Mouse (Mus musculus) cortical plate, adult 2 months (tissue): Measurements from ENCODE around the gene Miga2. TPM values are rescaled to one million over a fixed set of nuclear protein-coding genes. Genes with fewer than 3 reads are reported as not detected.

Experiments used
- H3K27ac ChIP-seq: fragments of 200-500 bp; 2 replicates; pipeline ENCODE4 v1.5.1; 2012; ENCODE audit warnings: low read length, control low read depth, inconsistent platforms; ENCODE audit not compliant: insufficient read depth
- H3K4me1 ChIP-seq: fragments of 200-500 bp; 2 replicates; pipeline ENCODE4 v1.6.1; 2011; ENCODE audit warnings: low read length; ENCODE audit not compliant: control insufficient read depth, insufficient read depth
- H3K4me3 ChIP-seq: fragments of 200-500 bp; 2 replicates; pipeline ENCODE4 v1.5.1; 2011; ENCODE audit warnings: mild to moderate bottlenecking, low read length, control low read depth; ENCODE audit not compliant: insufficient read depth
- CTCF ChIP-seq: fragments of 200-500 bp; IDR thresholded peaks from 2 replicates; pipeline ENCODE4 v1.5.1; 2011; ENCODE audit warnings: mild to moderate bottlenecking, control low read depth, low read length; ENCODE audit not compliant: insufficient read depth; ENCODE audit errors: extremely low read depth
- POLR2A ChIP-seq: fragments of 200-500 bp; IDR thresholded peaks from 2 replicates; pipeline ENCODE4 v1.6.1; 2011; ENCODE audit warnings: mild to moderate bottlenecking, low read length, control low read depth; ENCODE audit not compliant: insufficient read depth; ENCODE audit errors: extremely low read depth
- polyA plus RNA-seq: library from polyadenylated mRNA; depleted of rRNA; stranded (reverse); fragments of >200 nt; gene quantifications from 2 replicates; pipeline ENCODE4 v1.2.3, GENCODE M21; 2012

Miga2 gene
- polyA plus RNA-seq, 1 experiment: 85.6 TPM

DNA sequence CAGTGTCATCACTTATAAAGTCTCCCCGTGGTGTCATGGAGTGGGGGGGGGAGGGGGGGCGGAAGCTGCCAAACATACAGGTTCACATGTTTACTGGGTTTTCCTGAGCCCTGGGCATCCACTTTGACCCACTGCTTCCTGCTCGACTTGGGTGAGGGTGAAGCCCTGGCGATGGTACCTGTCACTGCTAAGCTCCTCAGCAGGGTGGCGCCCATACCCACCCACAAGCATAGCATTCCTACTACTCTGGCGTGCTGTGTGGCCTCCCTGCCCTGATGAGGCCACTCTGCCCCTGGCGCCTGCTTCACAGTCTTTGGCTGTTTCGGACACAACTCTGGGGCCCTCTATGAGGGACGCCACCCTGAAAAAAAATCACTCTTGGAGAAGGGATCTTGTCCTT, 7.1 kb upstream of the Miga2 start:
- H3K4me1 ChIP-seq: peaks cover 17% of the 10 kb centered on the region
- TF ChIP-seq POLR2A: no peak
- TF ChIP-seq CTCF: no peak
- 0 out of 2 replicates have a peak overlapping the region, but pooled peaks have one; percentile 95 for H3K27ac ChIP-seq
- peak overlapping the region; percentile 86; the same call in 1 of the 2 replicates for H3K4me3 ChIP-seq

DNA sequence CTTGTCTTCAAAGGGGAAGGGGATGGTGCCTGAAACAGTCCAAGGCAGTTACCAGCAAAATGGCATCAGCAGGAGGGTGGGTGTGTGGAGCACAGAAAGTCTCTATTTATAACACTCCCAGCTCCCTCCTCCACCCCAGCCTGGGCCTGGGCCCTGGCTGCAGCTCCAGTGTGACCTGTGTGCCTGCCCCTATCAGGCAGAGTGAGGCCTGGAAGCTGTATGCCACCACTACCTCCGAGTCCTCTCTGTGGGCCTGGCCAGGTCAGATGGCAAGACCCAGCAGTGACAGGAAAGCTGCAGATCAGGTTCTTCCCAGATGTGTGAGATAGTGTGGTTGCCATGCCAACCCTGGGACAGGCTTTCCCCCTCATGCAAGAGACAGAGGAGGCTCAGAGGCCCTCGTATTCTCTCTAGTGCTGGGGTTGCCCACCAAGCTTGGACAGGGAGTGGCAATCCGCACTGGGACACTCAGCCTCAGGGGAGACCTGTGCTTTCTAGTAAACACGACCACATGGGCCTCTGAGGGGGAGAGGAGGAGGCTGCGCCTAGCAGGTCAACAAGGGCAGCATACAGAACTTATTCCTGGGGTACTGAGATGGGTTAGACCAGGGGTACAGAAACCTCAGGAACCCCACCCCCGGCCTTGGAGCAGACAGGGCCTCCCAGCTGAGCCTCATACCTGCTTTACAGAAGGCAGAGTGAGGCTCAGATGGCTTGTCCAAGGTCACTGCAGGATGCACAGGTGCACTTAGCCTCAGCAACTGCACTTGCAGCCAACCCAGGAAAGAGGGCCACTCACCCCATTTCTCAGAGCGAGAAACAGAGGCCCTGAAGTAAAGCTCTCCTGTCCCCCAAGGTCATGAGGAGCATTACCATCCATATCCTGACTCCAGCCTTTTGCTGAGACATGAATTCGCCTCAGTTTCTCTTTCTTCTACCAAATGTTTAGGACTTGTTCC, 6.2 kb upstream of the Miga2 start:
- Histone ChIP-seq H3K4me3 (peak overlapping the region; percentile 86), H3K27ac (peak overlapping the region; percentile 95), H3K4me1 (peaks cover 17% of the 10 kb centered on the region)
- no peak for TF ChIP-seq CTCF
- no peak for TF ChIP-seq POLR2A

DNA sequence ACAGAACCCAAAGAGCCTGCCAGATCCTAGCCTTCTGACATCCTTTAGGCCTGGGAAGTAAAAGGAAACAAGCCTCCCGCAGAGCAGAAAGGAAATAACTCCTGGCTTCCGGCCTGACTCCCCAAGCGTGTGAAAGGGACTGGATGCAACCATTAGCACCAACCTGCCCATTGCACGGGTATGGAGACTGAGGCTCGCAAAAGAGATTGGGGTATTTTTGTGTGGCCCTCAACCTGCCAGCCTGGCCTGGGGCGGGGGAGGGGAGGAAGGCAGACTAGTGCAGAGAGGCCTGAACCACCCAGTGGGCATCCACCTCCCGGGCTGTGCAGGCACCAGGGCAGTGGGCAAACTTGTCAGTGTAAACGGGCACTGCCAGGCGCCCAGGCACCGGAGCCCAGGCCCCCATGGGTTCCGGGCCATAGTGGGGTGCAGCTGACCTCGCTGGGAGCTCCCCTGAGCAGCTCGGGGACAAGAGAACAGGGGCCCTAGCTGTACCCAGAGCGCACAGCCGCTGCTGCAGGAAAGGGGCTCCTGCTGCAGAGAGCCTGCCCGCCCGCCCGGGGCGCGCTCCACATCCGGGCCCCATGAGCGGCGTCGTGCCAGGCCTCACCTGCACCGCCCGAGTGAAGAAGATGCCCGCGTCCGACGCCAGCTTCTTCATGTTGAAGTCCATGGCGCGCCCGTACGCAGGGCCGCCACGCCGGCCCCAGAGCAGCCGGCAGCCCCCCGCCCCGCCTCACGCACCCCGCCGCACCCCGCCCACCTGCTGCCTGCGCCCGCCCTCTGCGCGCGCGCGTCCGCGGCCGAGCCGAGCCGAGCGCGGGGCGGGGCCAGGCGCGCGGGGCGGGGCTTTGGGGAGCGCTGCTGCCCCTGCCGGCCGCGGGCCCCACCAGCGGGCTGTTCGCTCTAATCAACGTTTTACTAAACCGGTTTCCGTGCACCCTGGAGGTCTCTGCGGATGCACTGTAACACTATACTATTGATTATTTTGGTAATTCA, 5.2 kb upstream of the Miga2 start, which contains the start of gene Sh3glb2:
Gene Sh3glb2 (minus strand): TSS at position 805 of the 999 bp plus-strand sequence.
- no peak for TF ChIP-seq CTCF
- Histone ChIP-seq H3K27ac (peak within 1 kb of the TSS; percentile 95), H3K4me3 (peak within 1 kb of the TSS; percentile 86), H3K4me1 (peaks cover 17% of the 10 kb centered on the region)

DNA sequence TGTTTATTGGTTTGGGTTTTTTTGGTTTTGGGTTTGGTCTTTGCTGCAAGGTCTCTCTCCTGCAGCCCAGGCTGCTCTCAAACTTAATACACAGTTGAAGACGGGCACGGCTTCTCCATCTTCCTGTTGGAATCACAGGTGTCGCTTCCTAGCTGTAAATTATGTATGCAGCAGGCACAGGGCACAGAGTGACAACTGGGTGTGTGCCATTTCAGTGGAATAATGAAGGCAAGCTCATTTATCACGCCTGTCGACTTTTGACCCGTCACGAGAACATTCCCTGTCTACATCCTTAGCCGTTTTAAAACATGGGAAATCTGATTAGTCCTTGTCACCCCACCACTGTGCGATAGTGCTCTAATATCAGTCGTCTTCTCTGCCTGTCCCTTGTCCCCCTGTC, 3.4 kb upstream of the Miga2 start:
- H3K27ac ChIP-seq: no peak overlapping the region
- no peak for TF ChIP-seq CTCF
- TF ChIP-seq POLR2A: no peak
- no peak overlapping the region for H3K4me3 ChIP-seq
- peaks cover 14% of the 10 kb centered on the region; the same call in 1 of the 2 replicates for H3K4me1 ChIP-seq

DNA sequence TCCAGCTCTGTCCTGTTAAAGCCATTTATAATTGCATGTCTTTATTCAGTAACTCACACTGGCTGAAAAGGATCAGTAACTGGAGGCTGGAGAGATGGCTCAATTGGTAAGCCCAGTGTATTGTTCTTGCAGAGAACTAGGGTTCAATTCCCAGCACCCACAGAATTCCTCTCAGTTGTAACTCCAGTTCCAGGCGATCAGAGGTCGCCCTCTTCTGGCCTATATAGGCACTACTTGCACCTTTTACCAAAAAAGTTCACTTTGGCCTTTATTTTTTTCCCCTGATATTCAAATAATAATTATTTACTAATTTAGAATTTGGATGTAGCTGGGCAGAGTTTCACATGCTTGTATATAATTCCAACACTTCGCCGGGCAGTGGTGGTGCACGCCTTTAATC, 1.2 kb upstream of the Miga2 start:
- no peak overlapping the region for H3K4me3 ChIP-seq
- no peak for TF ChIP-seq POLR2A
- TF ChIP-seq CTCF: no peak
- H3K27ac ChIP-seq: no peak overlapping the region
- peaks cover 4% of the 10 kb centered on the region; the same call in 1 of the 2 replicates for H3K4me1 ChIP-seq

DNA sequence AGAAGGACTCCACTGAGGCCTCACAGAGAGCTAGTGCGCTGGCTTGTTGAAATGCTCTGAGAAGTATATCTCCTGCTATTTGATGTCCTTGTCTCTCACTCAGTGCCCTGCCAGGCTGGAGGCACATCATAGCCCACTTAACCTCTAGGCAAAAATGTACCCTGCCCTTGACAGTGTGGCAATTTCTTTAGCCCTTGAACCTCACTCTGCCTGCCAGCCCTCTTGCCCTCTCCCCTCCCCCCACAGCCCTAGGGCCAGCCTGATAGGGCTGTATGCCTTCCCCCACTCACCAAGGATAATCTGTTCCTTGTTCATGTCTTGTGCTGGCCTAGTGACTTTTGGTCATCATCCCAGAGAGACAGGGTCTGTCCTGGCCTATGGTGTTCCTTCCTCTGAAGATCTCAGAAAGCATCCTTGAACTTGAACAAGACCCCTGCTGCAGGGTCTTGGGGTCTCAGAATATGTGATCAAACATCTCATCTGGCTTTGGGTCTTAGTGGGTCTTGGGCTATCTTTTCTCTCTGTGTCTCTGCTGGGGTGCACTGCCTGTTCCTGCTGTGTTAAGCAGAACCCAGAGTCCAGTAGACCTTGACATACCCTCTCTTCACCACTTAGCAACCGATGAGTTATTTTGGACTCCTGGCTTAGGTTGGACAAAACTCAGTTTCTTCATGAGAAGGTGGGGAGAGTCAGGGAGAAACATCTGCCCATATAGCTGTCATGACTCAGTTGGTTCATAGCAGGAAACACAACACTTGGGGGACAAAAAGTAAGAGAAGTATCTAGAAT, 1.4 kb downstream of the Miga2 start:
- TF ChIP-seq POLR2A (no peak), CTCF (no peak)
- peaks cover 4% of the 10 kb centered on the region; the same call in 1 of the 2 replicates for H3K4me1 ChIP-seq
- H3K27ac ChIP-seq: no peak overlapping the region
- peak overlapping the region; percentile 73 for H3K4me3 ChIP-seq

DNA sequence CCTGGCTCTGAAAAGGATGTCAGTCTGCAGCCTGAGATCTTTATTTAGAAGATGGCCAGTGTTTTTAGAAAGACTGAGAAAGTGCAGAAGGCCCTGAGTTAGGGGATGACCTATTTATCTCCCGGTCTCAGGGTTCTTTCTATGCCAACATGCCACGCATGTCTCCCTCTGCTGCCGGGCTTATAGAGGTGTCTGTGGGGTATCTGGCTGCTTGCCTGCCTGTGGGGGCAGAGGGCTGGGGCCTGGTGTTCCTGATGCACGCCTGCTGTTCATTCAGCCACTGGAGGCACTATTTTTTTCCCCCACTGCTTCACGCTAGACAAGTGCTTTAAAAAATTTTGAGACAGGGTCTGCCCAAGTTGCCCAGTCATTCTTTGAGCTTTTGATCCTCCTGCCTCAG, 2.2 kb downstream of the Miga2 start:
- H3K4me3 ChIP-seq: no peak overlapping the region; the same call in 1 of the 2 replicates

DNA sequence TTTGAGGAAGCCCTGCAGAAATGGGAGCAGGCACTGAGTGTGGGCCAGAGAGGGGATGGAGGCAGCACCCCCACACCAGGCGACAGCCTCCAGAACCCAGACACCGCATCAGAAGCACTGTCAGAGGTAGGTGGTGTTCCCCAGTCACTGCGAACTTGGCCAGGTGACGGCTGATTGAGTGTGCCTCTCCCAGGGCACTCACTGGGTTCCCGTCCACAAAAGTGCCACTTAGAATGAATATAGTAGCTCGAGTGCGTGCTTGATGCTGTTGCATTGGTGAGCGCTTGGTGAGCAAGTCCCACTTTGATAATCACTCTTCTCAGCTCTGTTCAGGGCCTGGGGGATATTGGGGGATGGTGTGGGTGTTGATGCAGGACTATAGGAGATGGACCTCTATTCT, 7.5 kb downstream of the Miga2 start:
- TF ChIP-seq POLR2A (no peak), CTCF (no peak)
- Histone ChIP-seq H3K4me1 (no peaks in the 10 kb centered on the region), H3K4me3 (no peak overlapping the region), H3K27ac (no peak overlapping the region)

More for the DNA sequence above, 2.2 kb downstream of the Miga2 start:
- Histone ChIP-seq H3K27ac (no peak overlapping the region), H3K4me1 (peaks cover 4% of the 10 kb centered on the region; the same call in 1 of the 2 replicates)
- TF ChIP-seq CTCF (no peak), POLR2A (no peak)
